Mouse (Mus musculus) spleen, postnatal 14 days (tissue): Measurements from ENCODE around the gene Pde4d.

ENCODE experiments used
- DNase-seq, 2 experiments: peaks; one replicate each; pipeline ENCODE4 v3.0.0; 2021 to 2022; ENCODE audit warnings: low spot score in 2 of 2

Pde4d gene

GRCm38 (mm10) chr13:109921336-109922038 lies 1471.7 kb downstream of the Pde4d start:
- DNase-seq: no peak

- DNase-seq: peak in 1 of 2 experiments; percentile 20
These were observed 1472.5 kb downstream of the Pde4d start for GRCm38 (mm10) chr13:109922228-109922627.

- no peak for DNase-seq
These were observed 1473.0 kb downstream of the Pde4d start for GRCm38 (mm10) chr13:109922782-109923181.

DNA sequence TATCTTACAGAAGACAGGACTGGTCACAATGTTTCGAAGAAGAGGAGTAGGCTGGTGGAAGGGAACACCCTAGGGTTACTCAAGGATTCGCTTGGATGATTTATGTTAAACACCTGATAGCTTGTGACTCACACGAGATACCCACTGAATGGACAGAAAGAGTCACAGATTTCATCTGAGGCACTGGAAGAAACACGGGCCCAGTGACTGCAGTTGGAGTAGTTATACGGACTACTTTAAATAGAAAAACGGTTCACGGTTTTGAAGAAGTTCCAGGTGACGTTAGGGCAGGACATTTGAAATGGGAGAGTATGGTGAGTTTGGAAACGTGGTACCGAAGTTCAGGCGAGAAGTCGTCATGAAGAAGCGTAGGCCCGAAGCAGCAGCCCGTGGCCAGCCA lies 1475.0 kb downstream of the Pde4d start:
- DNase-seq: no peak

- no peak for DNase-seq
These were observed 1476.7 kb downstream of the Pde4d start for GRCm38 (mm10) chr13:109926277-109926920.

DNA sequence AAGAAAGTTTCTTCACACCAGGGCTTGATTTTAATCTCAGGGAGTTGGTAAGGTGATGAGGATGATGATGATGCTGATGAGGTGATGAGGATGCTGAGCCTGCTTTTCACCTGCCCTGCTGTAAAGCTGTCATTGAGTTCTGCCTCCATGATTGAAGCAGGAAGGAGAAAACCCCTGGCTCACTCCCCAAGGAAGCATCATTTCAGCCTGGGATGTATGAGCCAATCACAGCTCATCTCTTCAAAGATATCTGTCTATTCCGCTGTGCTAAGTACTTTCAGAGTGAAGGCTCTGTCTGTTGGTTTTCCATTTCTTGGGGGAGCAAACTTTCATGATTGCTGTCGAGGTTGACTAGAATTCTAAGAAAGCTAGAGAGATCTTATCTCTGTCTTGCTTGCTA lies 1478.0 kb downstream of the Pde4d start:
- no peak for DNase-seq

DNA sequence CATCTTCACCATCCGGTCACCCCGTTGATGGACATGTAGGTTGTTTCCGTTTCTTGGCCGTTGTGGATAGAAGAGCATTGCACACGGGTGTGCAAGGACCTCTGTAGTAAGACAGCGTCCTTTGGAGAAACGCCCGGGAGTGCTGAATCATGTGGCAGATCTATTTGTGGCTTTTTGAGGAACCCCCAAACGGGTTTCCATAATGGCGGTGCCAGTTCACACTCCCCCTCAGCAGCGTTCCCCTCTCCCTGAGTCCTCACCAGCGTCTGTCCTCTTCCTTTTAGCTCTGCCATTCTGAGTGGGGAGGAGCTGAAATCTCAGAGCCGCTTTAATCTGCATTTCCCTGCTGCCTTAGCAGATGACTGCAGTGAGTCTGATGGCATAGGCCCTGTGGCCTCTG lies 1482.9 kb downstream of the Pde4d start:
- DNase-seq: no peak

- no peak for DNase-seq
These were observed 1483.8 kb downstream of the Pde4d start for GRCm38 (mm10) chr13:109933554-109933953.

GRCm38 (mm10) chr13:109936866-109937265 lies 1487.1 kb downstream of the Pde4d start:
- DNase-seq: no peak

DNA sequence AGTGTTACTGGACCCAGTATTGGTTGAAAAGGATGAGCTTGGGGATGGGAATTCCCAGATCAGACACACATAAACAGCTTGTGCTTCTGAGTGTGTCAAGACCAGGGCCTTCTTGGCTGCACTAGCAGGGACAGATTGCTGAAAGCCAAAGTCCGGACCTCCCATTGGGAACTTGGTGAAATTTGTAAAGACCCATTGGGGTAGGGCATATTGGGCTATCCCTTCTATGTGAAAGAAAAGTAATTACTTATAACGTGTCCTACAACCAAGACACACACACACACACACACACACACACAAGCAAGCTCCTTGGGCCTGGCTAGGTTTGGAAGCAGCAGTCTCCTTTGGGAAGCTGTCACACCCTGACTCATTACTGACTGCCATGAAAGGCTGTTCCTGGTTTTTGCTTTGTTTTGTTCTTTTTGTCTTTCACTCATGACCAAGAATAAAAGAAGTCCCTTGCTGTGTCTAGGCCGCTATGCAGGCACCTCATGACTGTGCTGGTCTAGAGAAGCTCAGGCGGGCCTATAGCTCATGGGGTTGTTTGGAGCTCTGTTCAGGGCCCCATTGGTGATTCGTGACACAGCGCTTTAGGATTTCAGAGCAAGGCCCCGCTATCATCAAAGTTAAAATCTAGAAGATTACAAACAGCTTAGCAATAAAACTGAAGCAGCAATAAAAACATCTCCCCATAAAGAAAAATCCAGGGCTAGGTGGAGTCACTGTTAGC lies 1495.2 kb downstream of the Pde4d start:
- DNase-seq: no peak

DNA sequence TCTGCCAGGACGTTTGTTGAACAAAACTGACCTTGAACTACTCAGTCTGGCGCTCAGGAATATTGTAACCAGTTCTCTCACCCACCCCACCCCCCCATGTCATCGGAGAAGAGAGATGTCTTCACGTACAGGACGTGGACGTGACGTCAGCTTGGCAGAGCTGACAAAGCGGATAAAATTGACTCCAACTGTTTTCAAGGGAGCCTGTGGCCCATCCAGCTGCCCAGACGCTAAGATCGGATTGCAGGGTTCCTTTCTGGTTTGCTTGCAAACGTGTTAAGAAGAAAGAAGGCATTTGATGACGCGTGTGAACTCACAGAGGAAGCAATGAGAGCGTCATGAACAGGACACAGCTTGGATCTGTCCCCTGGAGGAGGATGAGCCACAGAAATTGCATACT lies 1501.7 kb downstream of the Pde4d start:
- no peak for DNase-seq

DNA sequence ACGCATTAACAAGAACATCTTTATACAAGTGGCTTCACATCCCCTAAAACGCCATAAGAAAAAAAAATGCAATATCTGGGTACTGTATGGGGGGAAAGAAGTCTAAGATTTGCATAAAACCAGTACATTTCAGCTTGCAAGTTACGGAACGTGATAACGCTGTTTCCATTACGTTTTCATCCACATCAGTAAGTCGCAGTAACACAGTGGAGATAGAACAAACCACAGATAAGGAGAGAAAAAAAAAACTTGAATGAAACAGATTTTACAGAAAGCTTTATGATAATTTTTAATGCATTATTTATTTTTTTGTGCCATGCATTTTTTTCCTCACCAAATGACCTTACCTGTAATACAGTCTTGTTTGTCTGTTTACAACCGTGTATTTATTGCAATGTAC lies 1504.4 kb downstream of the Pde4d start:
- no peak for DNase-seq

DNA sequence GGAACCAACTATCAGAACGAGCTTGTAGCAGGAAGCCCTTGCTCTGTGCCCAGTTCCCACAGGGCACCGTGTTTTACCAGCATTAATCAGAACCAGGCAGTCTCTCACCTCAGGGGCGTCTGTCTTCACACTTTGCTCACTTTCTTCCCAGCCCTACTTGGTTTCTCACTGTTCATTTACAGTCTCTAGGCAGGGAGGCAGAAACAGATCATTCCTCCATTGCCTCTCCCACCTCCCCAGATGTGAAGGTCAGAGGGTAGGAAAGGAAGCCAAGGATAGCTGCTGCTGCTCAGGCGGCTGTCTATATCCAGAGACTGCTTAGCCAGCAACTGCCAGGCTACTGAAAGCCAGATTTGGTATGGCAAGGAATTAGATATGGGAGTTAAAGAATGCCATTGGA lies 1508.2 kb downstream of the Pde4d start:
- no peak for DNase-seq

DNA sequence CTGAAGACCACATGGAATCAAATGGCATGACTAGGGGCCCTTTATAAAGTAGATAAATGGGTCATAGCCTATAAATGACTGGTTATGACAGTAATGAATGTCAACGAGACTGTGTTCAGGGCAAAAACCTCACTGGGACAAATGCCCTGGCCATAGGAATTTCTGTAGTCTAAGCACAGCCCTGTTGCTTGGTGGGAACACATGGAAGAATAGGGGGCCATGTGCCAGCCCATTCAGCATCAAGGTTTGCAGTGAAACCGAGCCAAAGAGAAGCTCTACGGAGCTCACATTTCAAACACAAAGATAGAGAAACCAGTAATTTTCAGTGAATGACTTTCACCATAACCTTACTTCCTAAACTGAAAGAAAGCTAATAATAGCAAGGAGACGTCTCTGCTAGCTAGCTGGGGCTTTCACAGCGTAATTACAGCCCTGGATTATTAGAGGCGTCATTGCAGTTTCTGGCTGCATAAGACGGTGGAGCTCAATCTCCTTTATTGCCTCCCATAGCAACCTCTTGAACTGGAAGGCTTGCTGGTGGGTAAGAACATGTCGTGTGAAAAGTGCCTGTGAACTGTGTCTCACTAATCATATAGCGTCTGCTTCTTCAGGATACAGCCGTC lies 1533.2 kb downstream of the Pde4d start:
- DNase-seq: no peak

DNA sequence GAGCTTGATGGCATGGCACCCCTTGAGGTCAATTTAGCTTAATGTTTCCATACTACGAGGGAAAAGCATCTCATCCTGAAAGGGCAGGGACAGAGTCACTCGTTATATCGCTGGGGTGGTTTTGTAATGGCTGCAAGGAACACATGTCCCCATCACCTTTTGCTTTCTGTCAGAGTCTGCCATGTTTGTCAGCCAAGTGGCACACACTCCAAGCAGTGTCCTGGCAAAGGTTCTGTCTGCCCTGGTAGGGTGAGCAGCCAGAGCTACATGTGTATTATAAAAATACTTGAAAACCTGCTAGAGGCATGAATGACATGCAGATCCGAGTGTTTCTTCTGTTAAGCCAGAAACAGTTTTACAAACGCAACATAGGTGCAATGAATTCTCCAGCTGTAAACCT lies 1535.7 kb downstream of the Pde4d start:
- no peak for DNase-seq

DNA sequence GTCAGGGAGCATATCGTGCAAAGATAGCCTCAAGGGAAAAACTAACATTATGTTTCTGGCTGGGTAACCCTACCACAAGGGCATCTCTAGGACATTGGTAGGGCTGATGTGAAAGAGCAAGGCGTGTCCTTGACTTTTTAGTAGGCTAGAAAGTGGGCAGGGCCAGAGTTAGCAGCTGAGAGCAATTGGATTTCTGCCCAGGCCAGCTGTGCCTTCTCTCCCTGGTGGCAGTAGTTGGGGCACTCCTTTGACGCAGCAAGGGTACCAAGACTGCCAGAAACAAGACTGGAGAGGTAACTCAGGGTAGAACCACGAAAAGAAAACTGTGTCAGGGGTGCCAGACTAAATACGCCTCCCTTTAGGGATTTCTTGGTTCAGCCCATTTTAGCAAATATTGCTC lies 1536.1 kb downstream of the Pde4d start:
- no peak for DNase-seq

DNA sequence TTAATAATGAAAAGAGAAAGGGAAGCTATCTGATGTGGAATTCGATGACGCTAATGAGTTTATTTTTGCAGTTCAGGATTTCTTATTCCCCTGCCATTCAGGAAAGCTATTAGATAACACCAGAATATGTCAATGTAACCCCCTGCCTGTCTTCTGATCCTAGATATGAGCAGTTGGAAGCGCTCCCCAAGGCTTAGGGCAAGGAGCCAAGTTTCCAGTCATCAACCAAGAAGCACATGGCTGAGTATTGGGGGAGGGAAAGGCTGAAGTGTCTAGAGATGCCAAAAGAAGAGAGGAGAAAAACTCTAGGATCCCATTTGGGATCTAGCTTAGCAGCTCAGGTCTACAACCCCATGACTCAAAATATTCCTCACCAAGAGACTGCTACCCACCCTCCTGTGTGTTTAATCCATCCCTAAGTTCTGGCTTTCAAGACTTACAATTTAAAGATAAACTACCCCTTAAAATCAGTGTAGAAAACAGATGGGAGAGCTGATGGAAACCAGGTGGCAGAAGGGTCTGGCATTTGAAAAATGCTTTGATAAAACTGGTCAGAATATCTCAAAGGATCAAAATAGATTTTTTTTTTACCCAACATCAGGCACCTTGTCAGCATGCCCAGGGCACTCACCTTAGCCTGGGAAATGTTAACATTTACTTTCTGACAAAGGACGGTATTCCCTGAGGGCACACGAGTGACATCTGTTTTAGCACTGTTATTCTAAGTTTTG lies 1543.2 kb downstream of the Pde4d start:
- no peak for DNase-seq

- no peak for DNase-seq
These were observed 1544.6 kb downstream of the Pde4d start for GRCm38 (mm10) chr13:109994240-109994764.

GRCm38 (mm10) chr13:110002081-110002480 lies 1552.3 kb downstream of the Pde4d start:
- no peak for DNase-seq
